Mouse (Mus musculus) limb, embryonic 14.5 days (tissue): ENCODE results near the gene Ddx50. TPM values are rescaled to one million over a fixed set of nuclear protein-coding genes. Genes with fewer than 3 reads are reported as not detected.

Source experiments
- ATAC-seq: fragments of 200-750 bp; cut with Nextera tagmentation; 2 replicates; pipeline ENCODE4 v1.8.0; 2017; ENCODE audit warnings: low read depth, moderate number of reproducible peaks, moderate TSS enrichment; ENCODE audit not compliant: low FRiP score
- DNase-seq: peaks from one replicate; pipeline ENCODE4 v3.0.0-alpha.2; 2015; ENCODE audit warnings: low spot score
- H3K27ac ChIP-seq: fragments of 300-500 bp; sonication (generic); replicated peaks from 2 replicates; pipeline ENCODE4 v1.5.1; 2014; ENCODE audit warnings: low read depth, mild to moderate bottlenecking, low read length, moderate library complexity, mixed read lengths
- H3K27me3 ChIP-seq: fragments of 300-500 bp; sonication (generic); 2 replicates; pipeline ENCODE4 v1.6.1; 2014; ENCODE audit warnings: low read length, mixed read lengths; ENCODE audit not compliant: control insufficient read depth, insufficient read depth
- H3K36me3 ChIP-seq: fragments of 300-500 bp; sonication (generic); 2 replicates; pipeline ENCODE4 v1.6.1; 2014; ENCODE audit warnings: mild to moderate bottlenecking, low read length, moderate library complexity, mixed read lengths; ENCODE audit not compliant: control insufficient read depth, insufficient read depth
- H3K4me1 ChIP-seq: fragments of 300-500 bp; sonication (generic); 2 replicates; pipeline ENCODE4 v1.6.1; 2014; ENCODE audit warnings: antibody characterized with exemption, low read length, mixed read lengths; ENCODE audit not compliant: control insufficient read depth, insufficient read depth
- H3K4me2 ChIP-seq: fragments of 300-500 bp; sonication (generic); replicated peaks from 2 replicates; pipeline ENCODE4 v1.6.1; 2014; ENCODE audit warnings: low read depth, mild to moderate bottlenecking, low read length, moderate library complexity; ENCODE audit not compliant: severe bottlenecking
- H3K4me3 ChIP-seq: fragments of 300-500 bp; sonication (generic); replicated peaks from 2 replicates; pipeline ENCODE4 v1.5.1; 2014; ENCODE audit warnings: low read length
- H3K9ac ChIP-seq: fragments of 300-500 bp; sonication (generic); 2 replicates; pipeline ENCODE4 v1.6.1; 2014; ENCODE audit warnings: mild to moderate bottlenecking, low read depth, low read length, moderate library complexity; ENCODE audit not compliant: severe bottlenecking
- H3K9me3 ChIP-seq: fragments of 300-500 bp; sonication (generic); 2 replicates; pipeline ENCODE4 v1.6.1; 2016; ENCODE audit warnings: low read length; ENCODE audit not compliant: control insufficient read depth
- POLR2A ChIP-seq: fragments of 200-500 bp; IDR thresholded peaks from 2 replicates; pipeline ENCODE4 v1.8.0; 2012; ENCODE audit warnings: inconsistent platforms, mild to moderate bottlenecking, moderate library complexity, borderline replicate concordance; ENCODE audit not compliant: insufficient read depth, insufficient read length; ENCODE audit errors: extremely low read depth
- WGBS: fragments of 180-500 bp; shearing (Covaris S2); extraction: QIAGEN DNeasy Blood & Tissue Kit; methylation state at CpG from one replicate; pipeline ENCODE4 v1.1.7; 2014; 5-methylcytosine and 5-hydroxymethylcytosine counted together
- microRNA-seq: library from miRNA; unstranded; fragments of <30 nt; microRNA quantifications from one replicate; pipeline ENCODE4, GENCODE M21; 2016
- polyA plus RNA-seq, 2 experiments: library from polyadenylated mRNA; depleted of rRNA in 1 of 2; stranded (reverse) in 1 of 2; unstranded in 1 of 2; fragments of >200 nt; fragmentation: Nextera tagmentation in 1 of 2; extraction: Ambion mirVana in 1 of 2; gene quantifications; 2 replicates each; pipeline versions ENCODE4 v1.2.1 to v1.2.3; 2012 to 2014

Gene Ddx50
- polyA plus RNA-seq, 2 experiments: 120 to 165 TPM

DNA sequence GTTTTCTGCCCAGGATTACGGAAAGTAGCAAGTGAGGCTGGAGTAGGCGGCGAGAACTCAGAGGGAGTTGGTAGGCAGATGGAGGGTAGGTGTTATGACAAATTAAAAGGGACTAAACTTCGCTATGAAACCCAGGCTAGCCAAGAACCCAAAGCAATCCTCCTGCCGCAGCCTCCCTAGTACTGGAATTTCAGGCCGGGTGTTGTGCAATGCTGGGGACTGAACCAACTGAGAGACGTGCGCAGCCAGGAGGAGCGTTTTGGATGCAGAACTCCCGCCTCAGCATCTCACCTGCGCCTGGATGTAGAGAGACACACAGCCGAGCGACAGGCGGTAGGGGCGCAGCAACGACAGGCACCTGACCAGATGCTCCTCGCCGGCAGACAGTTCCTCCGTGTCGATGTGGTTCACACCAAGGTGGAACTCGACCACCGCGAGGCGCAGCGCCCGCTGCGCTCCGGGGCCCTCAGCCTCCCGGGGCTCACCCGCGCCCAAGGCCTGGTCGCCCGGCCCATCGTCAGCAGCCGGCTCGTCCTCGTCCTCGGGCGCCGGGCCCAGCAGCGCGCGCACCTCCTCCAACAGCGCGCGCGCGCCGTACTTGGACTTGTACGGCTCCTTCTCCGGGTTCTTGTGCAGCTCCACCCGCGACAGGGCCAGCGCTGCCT, 73.2 kb downstream of the Ddx50 start:
- H3K9me3 ChIP-seq: no peaks in the 10 kb centered on the region
- peak overlapping the region; percentile 82 for H3K4me2 ChIP-seq
- H3K4me1 ChIP-seq: peaks cover 7% of the 10 kb centered on the region
- H3K27me3 ChIP-seq: no peaks in the 10 kb centered on the region
- peak; percentile 81 for ATAC-seq
- H3K36me3 ChIP-seq: peaks cover 53% of the 10 kb centered on the region
- DNase-seq: no peak
- H3K9ac ChIP-seq: peak overlapping the region; percentile 82
- H3K27ac ChIP-seq: peak overlapping the region; percentile 79
- H3K4me3 ChIP-seq: peak overlapping the region; percentile 86
- no peak for TF ChIP-seq POLR2A
- WGBS: under 1% methylated on average over 41 of the region's 54 CpGs

- H3K4me2 ChIP-seq: no peak overlapping the region
- H3K4me3 ChIP-seq: no peak overlapping the region
- no peak for TF ChIP-seq POLR2A
- H3K9me3 ChIP-seq: no peaks in the 10 kb centered on the region
- H3K36me3 ChIP-seq: peaks cover 47% of the 10 kb centered on the region
- 95% methylated on average over 13 of the region's 13 CpGs for WGBS
- DNase-seq (no peak), ATAC-seq (no peak)
- no peaks in the 10 kb centered on the region for H3K27me3 ChIP-seq
- H3K27ac ChIP-seq: no peak overlapping the region
- no peak overlapping the region for H3K9ac ChIP-seq
- H3K4me1 ChIP-seq: peaks cover 7% of the 10 kb centered on the region
Measured at GRCm38 (mm10) chr10:62575001-62575400, 76.0 kb downstream of the Ddx50 start.

DNA sequence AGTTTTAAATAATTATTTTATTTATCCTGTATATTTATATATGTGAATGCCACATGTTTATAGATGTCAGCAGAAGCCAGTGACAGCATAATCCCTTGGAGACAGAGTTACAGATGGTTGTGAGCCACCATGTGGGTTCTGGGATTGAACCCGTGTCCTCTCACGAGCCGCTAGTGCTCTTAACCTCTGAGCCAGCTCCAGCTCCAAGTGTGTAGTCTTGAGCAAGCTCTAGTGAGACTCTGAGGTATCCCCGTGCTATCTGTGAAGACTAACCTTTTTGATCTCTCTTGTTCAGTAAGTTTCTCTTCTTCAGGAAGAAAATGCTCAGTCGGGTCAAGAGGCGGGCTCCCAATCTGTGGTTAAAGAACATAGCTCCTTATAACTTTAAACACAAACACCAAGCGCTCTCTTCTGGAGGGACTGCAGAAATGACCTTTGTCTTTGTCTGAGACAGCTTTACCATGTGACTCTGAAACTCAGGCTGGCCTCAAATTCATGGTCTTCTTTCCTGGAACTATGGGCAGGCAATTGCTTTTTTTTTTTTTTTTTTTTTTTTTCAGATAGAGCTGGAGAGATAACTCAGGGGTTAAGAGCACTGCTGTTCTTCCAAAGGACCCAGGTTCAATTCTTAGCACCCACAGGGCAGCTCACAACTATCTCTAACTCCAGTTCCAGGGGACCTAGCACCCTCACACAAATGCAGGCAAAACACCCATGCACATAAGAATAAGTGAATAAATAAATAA, 80.7 kb downstream of the Ddx50 start:
- no peak overlapping the region for H3K4me2 ChIP-seq
- WGBS: 95% methylated on average over 7 of the region's 7 CpGs
- H3K4me1 ChIP-seq: no peaks in the 10 kb centered on the region
- DNase-seq (no peak), ATAC-seq (no peak)
- H3K36me3 ChIP-seq: peaks cover 83% of the 10 kb centered on the region
- no peaks in the 10 kb centered on the region for H3K27me3 ChIP-seq
- no peak overlapping the region for H3K9ac ChIP-seq
- H3K9me3 ChIP-seq: no peaks in the 10 kb centered on the region
- H3K4me3 ChIP-seq: no peak overlapping the region
- no peak for TF ChIP-seq POLR2A
- no peak overlapping the region for H3K27ac ChIP-seq

DNA sequence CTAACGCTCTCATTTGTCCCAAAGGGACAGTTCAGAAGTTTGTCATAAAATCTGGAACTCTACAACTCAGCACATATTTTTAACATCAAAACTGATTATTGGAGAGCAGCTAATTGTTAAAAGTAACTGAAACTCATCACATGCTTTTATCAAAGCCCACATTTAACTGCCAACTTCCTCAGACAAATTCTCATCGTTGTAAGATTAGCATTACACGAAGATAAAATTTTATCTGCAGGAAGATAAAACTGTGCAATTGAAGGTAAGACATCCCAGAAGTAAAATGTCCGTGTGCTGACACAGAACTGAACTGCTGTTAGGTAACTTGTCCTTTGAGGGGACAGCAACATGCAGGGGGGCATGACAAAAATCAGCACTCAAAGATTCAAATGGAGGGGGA, 82.2 kb downstream of the Ddx50 start:
- Histone ChIP-seq H3K27ac (no peak overlapping the region), H3K36me3 (peaks cover 82% of the 10 kb centered on the region)

More for the DNA sequence above, 82.2 kb downstream of the Ddx50 start:
- H3K4me1 ChIP-seq: no peaks in the 10 kb centered on the region
- no peaks in the 10 kb centered on the region for H3K27me3 ChIP-seq
- DNase-seq (no peak), ATAC-seq (no peak)
- no peak overlapping the region for H3K9ac ChIP-seq
- 86% methylated on average over 4 of the region's 4 CpGs for WGBS
- H3K4me3 ChIP-seq: no peak overlapping the region
- TF ChIP-seq POLR2A: no peak
- no peak overlapping the region for H3K4me2 ChIP-seq
- no peaks in the 10 kb centered on the region for H3K9me3 ChIP-seq

Small RNA genes within 50 kb of the gene (microRNA-seq; reads per million reads assigned to microRNA genes)
- not detected for gene Mir7215

Other genes starting within 250 kb of the Ddx50 start
- 2.3 and 3.3 TPM in 2 replicates for gene Hkdc1, start 228.7 kb downstream of the Ddx50 start, polyA plus RNA-seq (2012; rRNA removed)
- 1.1 and 2.4 TPM in 2 replicates for gene Hkdc1, start 228.7 kb downstream of the Ddx50 start, polyA plus RNA-seq (2014; fragmentation: Nextera tagmentation; extraction: Ambion mirVana)
- gene 4930507D05Rik, start 201.7 kb downstream of the Ddx50 start, polyA plus RNA-seq (2012; rRNA removed): 0.33 TPM in 2 replicates
- gene 4930507D05Rik, start 201.7 kb downstream of the Ddx50 start, polyA plus RNA-seq (2014; fragmentation: Nextera tagmentation; extraction: Ambion mirVana): 0.29 and 0.39 TPM in 2 replicates
- gene Supv3l1, start 201.5 kb downstream of the Ddx50 start, polyA plus RNA-seq (2012; rRNA removed): 28.7 and 30.8 TPM in 2 replicates
- gene Supv3l1, start 201.5 kb downstream of the Ddx50 start, polyA plus RNA-seq (2014; fragmentation: Nextera tagmentation; extraction: Ambion mirVana): 24.2 and 25.5 TPM in 2 replicates
- gene Vps26a, start 164.4 kb downstream of the Ddx50 start, polyA plus RNA-seq (2012; rRNA removed): 25.6 and 29.2 TPM in 2 replicates
- gene Vps26a, start 164.4 kb downstream of the Ddx50 start, polyA plus RNA-seq (2014; fragmentation: Nextera tagmentation; extraction: Ambion mirVana): 67.1 and 71.1 TPM in 2 replicates
- gene Srgn, start 123.8 kb downstream of the Ddx50 start, polyA plus RNA-seq (2012; rRNA removed): 11.2 and 14.7 TPM in 2 replicates
- 35.3 and 49.4 TPM in 2 replicates for gene Srgn, start 123.8 kb downstream of the Ddx50 start, polyA plus RNA-seq (2014; fragmentation: Nextera tagmentation; extraction: Ambion mirVana)
- 35.1 and 36.1 TPM in 2 replicates for gene Kif1bp, start 72.8 kb downstream of the Ddx50 start, polyA plus RNA-seq (2012; rRNA removed)
- gene Kif1bp, start 72.8 kb downstream of the Ddx50 start, polyA plus RNA-seq (2014; fragmentation: Nextera tagmentation; extraction: Ambion mirVana): 44.6 and 46.1 TPM in 2 replicates
- 35.3 and 43.5 TPM in 2 replicates for gene Ddx21, start 48.9 kb downstream of the Ddx50 start, polyA plus RNA-seq (2012; rRNA removed)
- gene Ddx21, start 48.9 kb downstream of the Ddx50 start, polyA plus RNA-seq (2014; fragmentation: Nextera tagmentation; extraction: Ambion mirVana): 26.0 and 26.8 TPM in 2 replicates
- 0.46 and 0.65 TPM in 2 replicates for gene Stox1, start 74.9 kb upstream of the Ddx50 start, polyA plus RNA-seq (2012; rRNA removed)
- 0.63 and 0.72 TPM in 2 replicates for gene Stox1, start 74.9 kb upstream of the Ddx50 start, polyA plus RNA-seq (2014; fragmentation: Nextera tagmentation; extraction: Ambion mirVana)
- gene Ccar1, start 141.1 kb upstream of the Ddx50 start, polyA plus RNA-seq (2012; rRNA removed): 77.9 and 112 TPM in 2 replicates
- gene Ccar1, start 141.1 kb upstream of the Ddx50 start, polyA plus RNA-seq (2014; fragmentation: Nextera tagmentation; extraction: Ambion mirVana): 115 and 116 TPM in 2 replicates